Mouse (Mus musculus): Measurements from ENCODE around the gene Serhl.

DNA sequence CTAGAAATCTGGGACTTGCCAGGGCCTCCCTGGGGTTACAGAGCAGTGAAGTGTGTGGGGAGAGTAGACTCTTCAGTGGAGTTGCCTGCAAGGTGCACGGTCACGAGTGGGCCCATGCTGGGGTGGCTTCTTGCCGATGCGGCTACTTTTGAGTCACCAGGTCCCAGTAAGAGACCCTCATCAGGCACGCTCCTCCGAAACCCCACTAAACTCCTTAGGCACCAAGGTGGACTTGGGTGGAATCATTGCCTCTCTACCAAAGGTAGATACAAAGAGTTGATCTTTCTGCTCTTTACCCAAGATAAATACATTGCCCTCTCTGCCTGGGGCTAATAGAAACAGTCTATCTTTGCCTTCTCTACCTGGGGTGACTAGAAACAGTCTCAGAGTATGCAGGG is 68.4 kb downstream of the Serhl start:
- TF ChIP-seq CTCF (IDR thresholded peaks at IDR 0.05; ENCODE audit: extremely low read depth, insufficient read length, insufficient replicate concordance, low read depth, low read length) (no peak), POLR2A (IDR thresholded peaks at IDR 0.05; ENCODE audit: low read depth, low read length) (no peak)

Data from small intestine, adult 2 months (tissue).